Mouse (Mus musculus): ENCODE results near the gene Popdc2. TPM values are rescaled to one million over a fixed set of nuclear protein-coding genes. Genes with fewer than 3 reads are reported as not detected.
A peak's percentile ranks its signal among the peaks of the same experiment; 100 is the strongest.

The Popdc2 gene
- polyA plus RNA-seq, 1 experiment from 2014 or later: 350 TPM

DNA sequence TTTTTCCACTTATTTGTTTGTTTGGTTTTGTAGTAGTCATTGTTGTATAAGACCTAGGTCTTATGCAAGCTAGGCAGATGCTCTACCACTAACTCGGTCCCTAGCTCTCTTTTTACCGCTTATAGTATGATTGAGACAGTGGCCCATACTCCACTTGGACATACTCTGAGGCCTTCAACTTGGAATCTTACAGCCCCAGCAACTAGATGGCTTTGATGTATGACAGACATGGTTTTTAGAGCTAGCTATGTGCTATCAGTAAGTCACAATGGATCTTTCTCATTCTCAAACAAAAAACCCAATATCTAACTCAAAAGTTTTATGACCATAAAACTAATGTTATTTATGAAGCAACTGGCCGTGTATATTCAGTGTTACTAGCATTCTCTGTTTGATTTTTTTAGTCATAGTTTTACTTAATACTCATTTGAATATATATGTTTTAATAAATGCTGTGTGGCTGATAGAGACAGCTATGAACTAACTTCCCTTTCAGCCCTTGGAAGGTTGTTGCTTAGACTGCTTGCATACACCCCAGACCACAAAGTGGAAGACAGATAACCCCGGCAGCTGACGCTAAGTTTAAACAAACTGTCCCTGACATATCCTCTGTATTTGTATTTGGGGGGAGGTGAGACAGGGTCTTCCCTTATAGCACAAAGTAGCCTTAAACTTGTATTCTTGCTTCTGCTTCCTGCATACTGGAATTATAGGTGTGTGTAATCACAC is 7.7 kb upstream of the Popdc2 start:
- Histone ChIP-seq H3K9me3 (replicated peaks) (no peaks in the 10 kb centered on the region), H3K4me3 (no peak overlapping the region), H3K36me3 (peaks cover 4% of the 10 kb centered on the region), H3K27ac (peak overlapping the region; percentile 38; the same call in 1 of the 2 replicates), H3K27me3 (no peaks in the 10 kb centered on the region), H3K9ac (no peak overlapping the region), H3K4me2 (no peak overlapping the region), H3K4me1 (replicated peaks) (peaks cover 38% of the 10 kb centered on the region)
- 55% methylated on average over 5 of the region's 5 CpGs for WGBS
- no peak for ATAC-seq (replicated peaks; ENCODE audit: insufficient number of reproducible peaks, insufficient read depth, low FRiP score, low read depth)

DNA sequence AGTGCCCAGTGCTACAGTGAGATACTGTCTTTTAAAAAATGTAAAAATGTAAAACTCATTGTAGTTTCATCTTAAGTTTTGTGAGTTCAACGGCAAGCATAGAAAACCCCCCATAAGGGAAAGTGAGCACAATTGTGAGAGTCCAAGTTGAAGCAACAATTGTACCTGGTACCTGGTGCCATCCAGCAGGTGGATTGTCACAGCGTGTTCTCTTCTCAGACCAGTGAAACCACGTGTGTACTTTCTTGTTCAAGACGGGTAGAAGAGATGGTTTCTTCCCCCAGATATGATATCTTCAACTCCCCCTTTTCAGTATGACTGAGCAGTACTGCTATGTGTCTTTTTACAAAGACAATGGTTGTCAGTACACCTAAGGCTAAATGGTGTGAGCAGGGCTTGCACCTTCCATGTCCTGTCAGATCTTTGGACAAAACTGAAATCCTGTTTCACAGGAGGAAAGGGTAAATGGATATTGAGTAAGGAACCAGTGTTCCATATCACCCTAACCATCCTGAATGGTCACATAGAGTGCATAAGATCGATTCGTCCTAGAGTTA is 3.7 kb upstream of the Popdc2 start:
- WGBS: 86% methylated on average over 6 of the region's 6 CpGs
- Histone ChIP-seq H3K4me2 (no peak overlapping the region), H3K36me3 (peaks cover 3% of the 10 kb centered on the region; the same call in 1 of the 2 replicates), H3K9ac (no peak overlapping the region), H3K9me3 (replicated peaks) (no peaks in the 10 kb centered on the region), H3K4me1 (replicated peaks) (peaks cover 46% of the 10 kb centered on the region), H3K27ac (no peak overlapping the region), H3K27me3 (no peaks in the 10 kb centered on the region), H3K4me3 (no peak overlapping the region)
- ATAC-seq (replicated peaks; ENCODE audit: insufficient number of reproducible peaks, insufficient read depth, low FRiP score, low read depth): no peak

DNA sequence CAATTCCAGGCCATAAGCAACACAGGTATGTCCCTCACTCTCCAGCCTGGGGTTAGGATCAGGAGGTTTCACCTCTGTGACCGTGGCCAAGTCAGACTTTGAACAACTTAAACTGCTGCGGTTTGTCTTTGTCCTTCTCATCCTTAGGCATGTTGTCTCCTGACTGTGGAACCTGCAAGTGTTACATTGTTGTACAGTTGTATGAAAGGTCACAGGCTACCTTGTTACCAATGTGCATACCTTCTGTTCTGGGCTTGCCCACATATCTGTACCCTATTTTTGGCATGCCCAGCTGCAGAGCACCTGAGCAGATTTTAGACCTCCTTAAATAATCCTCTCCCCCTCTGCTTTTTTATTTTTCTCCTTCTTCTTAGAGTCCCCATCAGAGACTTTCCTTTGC is 2.8 kb upstream of the Popdc2 start:
- Histone ChIP-seq H3K4me3 (no peak overlapping the region), H3K4me1 (replicated peaks) (peaks cover 39% of the 10 kb centered on the region)
- 85% methylated on average over 2 of the region's 2 CpGs for WGBS

GRCm38 (mm10) chr16:38359857-38360256 is 2.2 kb upstream of the Popdc2 start:
- H3K36me3 ChIP-seq: 0 out of 2 replicates have a peak, but pooled peaks cover 3% of the 10 kb centered on the region
- peaks cover 35% of the 10 kb centered on the region for H3K4me1 ChIP-seq (replicated peaks)
- no peak for ATAC-seq (replicated peaks; ENCODE audit: insufficient number of reproducible peaks, insufficient read depth, low FRiP score, low read depth)
- no peak overlapping the region for H3K9ac ChIP-seq
- no peak overlapping the region for H3K4me3 ChIP-seq
- no peak overlapping the region for H3K4me2 ChIP-seq
- no peaks in the 10 kb centered on the region for H3K27me3 ChIP-seq
- H3K27ac ChIP-seq: 0 out of 2 replicates have a peak overlapping the region, but pooled peaks have one; percentile 98
- H3K9me3 ChIP-seq (replicated peaks): no peaks in the 10 kb centered on the region
- 44% methylated on average over 3 of the region's 3 CpGs for WGBS

More for the DNA sequence above, 2.8 kb upstream of the Popdc2 start:
- Histone ChIP-seq H3K36me3 (0 out of 2 replicates have a peak, but pooled peaks cover 3% of the 10 kb centered on the region), H3K27me3 (no peaks in the 10 kb centered on the region), H3K4me2 (no peak overlapping the region), H3K9me3 (replicated peaks) (no peaks in the 10 kb centered on the region), H3K9ac (no peak overlapping the region), H3K27ac (0 out of 2 replicates have a peak overlapping the region, but pooled peaks have one; percentile 24)
- no peak for ATAC-seq (replicated peaks; ENCODE audit: insufficient number of reproducible peaks, insufficient read depth, low FRiP score, low read depth)

- H3K4me3 ChIP-seq: no peak overlapping the region
- 0 out of 2 replicates have a peak overlapping the region, but pooled peaks have one; percentile 13 for H3K9ac ChIP-seq
- ATAC-seq (replicated peaks; ENCODE audit: insufficient number of reproducible peaks, insufficient read depth, low FRiP score, low read depth): no peak
- H3K9me3 ChIP-seq (replicated peaks): no peaks in the 10 kb centered on the region
- H3K36me3 ChIP-seq: 0 out of 2 replicates have a peak, but pooled peaks cover 3% of the 10 kb centered on the region
- H3K4me2 ChIP-seq: peak overlapping the region; percentile 12; the same call in 1 of the 2 replicates
- 35% methylated on average over 2 of the region's 2 CpGs for WGBS
- H3K4me1 ChIP-seq (replicated peaks): peaks cover 35% of the 10 kb centered on the region
- peak overlapping the region; percentile 98 for H3K27ac ChIP-seq
- H3K27me3 ChIP-seq: no peaks in the 10 kb centered on the region
Measured at GRCm38 (mm10) chr16:38360317-38360716, 1.7 kb upstream of the Popdc2 start.

DNA sequence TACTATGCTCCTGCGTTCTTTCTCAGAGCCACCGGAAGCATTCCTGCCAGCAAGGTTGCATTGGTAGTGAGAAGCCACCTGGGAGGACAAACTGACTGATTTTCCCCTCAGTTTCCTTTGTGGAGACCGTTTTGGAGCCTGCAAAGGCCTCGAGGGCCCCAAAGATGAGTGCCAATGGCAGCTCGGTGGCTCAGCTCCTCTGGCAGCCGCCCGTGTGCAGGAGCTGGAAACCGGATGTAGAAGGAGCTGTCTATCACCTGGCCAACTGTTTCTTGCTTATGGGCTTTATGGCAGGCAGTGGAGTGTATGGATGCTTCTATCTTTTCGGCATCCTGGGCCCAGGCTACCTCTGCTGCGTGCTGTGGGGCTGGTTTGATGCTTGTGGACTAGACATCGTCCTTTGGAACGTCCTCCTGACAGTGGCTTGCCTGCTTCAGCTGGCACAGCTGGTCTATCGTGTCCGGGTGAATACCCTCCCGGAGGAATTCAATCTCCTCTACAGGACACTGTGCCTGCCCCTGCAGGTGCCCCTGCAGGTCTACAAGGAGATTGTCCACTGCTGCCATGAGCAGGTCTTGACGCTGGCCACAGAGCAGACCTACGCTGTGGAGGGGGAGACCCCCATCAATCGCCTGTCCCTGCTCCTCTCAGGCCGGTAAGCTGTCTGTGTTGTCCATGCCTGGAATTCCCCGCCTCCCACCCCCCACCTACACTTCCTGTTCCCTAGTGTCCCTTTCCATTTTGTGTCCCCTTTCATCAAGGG is 665 bp downstream of the Popdc2 start:
- peak overlapping the region; percentile 77 for H3K9ac ChIP-seq
- no peaks in the 10 kb centered on the region for H3K27me3 ChIP-seq
- H3K4me2 ChIP-seq: peak overlapping the region; percentile 60
- peak overlapping the region; percentile 98 for H3K27ac ChIP-seq
- 0 out of 2 replicates have a peak, but pooled peaks have one; percentile 10 for ATAC-seq (replicated peaks; ENCODE audit: insufficient number of reproducible peaks, insufficient read depth, low FRiP score, low read depth)
- WGBS: 22% methylated on average over 20 of the region's 20 CpGs
- no peaks in the 10 kb centered on the region for H3K36me3 ChIP-seq
- peak overlapping the region; percentile 65 for H3K4me3 ChIP-seq
- no peaks in the 10 kb centered on the region for H3K9me3 ChIP-seq (replicated peaks)
- peaks cover 31% of the 10 kb centered on the region for H3K4me1 ChIP-seq (replicated peaks)

DNA sequence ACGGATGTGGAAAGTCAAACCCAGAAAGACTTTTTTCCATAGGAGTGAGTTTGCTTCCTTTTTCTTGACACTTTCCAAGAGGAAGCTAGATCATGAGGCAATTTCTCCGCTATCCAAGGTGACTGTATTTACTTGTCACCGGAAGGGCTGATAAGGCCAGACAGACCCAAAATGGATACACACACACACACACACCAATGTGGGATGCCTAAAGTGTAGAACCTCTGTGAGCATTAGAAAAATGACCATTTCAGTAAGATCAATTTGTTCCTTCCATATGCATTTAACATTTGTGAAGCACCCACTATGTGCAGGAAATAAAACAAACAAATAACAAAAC is 1.2 kb downstream of the Popdc2 start:
- ATAC-seq (replicated peaks; ENCODE audit: insufficient number of reproducible peaks, insufficient read depth, low FRiP score, low read depth): no peak
- Histone ChIP-seq H3K9ac (peak overlapping the region; percentile 77), H3K36me3 (no peaks in the 10 kb centered on the region), H3K4me3 (peak overlapping the region; percentile 65), H3K27me3 (no peaks in the 10 kb centered on the region), H3K27ac (peak overlapping the region; percentile 98), H3K4me1 (replicated peaks) (peaks cover 32% of the 10 kb centered on the region), H3K9me3 (replicated peaks) (no peaks in the 10 kb centered on the region), H3K4me2 (peak overlapping the region; percentile 60)
- 14% methylated on average over 3 of the region's 3 CpGs for WGBS

DNA sequence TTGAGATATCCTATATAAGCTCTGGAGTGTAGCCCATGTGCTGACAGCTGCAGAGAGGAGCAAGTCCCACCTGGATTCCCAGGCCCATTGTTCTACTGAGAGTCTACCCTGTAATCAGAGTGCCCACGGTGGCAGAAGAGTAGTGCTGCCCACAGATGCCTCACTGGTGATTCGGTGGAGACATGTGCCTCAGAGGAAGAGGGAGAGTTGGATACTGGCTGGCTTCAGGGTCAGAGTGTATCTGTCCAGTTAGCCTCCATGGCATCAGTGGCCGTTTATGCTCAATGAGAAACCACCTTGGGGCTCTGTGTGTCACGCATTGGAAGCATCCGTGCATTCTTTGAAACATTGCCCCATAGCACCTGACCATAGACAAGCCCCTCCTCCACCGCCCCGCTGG is 1.6 kb downstream of the Popdc2 start:
- H3K27ac ChIP-seq: peak overlapping the region; percentile 98
- WGBS: 23% methylated on average over 7 of the region's 7 CpGs
- peaks cover 4% of the 10 kb centered on the region; the same call in 1 of the 2 replicates for H3K36me3 ChIP-seq
- no peak for ATAC-seq (replicated peaks; ENCODE audit: insufficient number of reproducible peaks, insufficient read depth, low FRiP score, low read depth)
- H3K4me3 ChIP-seq: peak overlapping the region; percentile 65
- H3K27me3 ChIP-seq: no peaks in the 10 kb centered on the region
- H3K9ac ChIP-seq: peak overlapping the region; percentile 77
- peak overlapping the region; percentile 60 for H3K4me2 ChIP-seq
- no peaks in the 10 kb centered on the region for H3K9me3 ChIP-seq (replicated peaks)
- H3K4me1 ChIP-seq (replicated peaks): peaks cover 36% of the 10 kb centered on the region

GRCm38 (mm10) chr16:38365390-38365789 is 3.4 kb downstream of the Popdc2 start:
- WGBS: 49% methylated on average over 10 of the region's 10 CpGs
- ATAC-seq (replicated peaks; ENCODE audit: insufficient number of reproducible peaks, insufficient read depth, low FRiP score, low read depth): no peak
- Histone ChIP-seq H3K4me2 (peak overlapping the region; percentile 60), H3K9me3 (replicated peaks) (no peaks in the 10 kb centered on the region), H3K4me3 (peak overlapping the region; percentile 65), H3K27ac (peak overlapping the region; percentile 98), H3K36me3 (peaks cover 9% of the 10 kb centered on the region), H3K4me1 (replicated peaks) (peaks cover 42% of the 10 kb centered on the region), H3K27me3 (no peaks in the 10 kb centered on the region), H3K9ac (peak overlapping the region; percentile 77)

DNA sequence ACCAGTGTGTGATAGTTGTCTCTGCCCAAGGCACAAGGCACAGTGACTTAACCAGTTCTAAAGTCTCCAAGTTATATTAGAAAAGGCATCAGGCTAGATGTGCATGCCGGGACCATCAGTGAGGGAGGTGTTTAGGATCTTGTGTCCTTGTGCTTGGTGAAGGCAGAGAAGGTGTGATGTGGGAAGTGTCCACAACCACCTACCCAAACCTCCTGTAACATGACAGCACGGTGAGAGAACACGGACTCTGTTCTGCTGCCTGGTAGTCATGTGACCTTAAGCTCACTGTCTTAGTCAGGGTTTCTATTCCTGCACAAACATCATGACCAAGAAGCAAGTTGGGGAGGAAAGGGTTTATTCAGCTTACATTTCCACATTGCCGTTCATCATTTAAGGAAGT is 4.2 kb downstream of the Popdc2 start:
- WGBS: 39% methylated on average over 4 of the region's 4 CpGs
- H3K9me3 ChIP-seq (replicated peaks): no peaks in the 10 kb centered on the region
- peak overlapping the region; percentile 77 for H3K9ac ChIP-seq
- H3K36me3 ChIP-seq: peaks cover 9% of the 10 kb centered on the region
- H3K4me3 ChIP-seq: peak overlapping the region; percentile 65
- peaks cover 42% of the 10 kb centered on the region for H3K4me1 ChIP-seq (replicated peaks)
- H3K27ac ChIP-seq: peak overlapping the region; percentile 98
- H3K27me3 ChIP-seq: no peaks in the 10 kb centered on the region
- H3K4me2 ChIP-seq: peak overlapping the region; percentile 60
- no peak for ATAC-seq (replicated peaks; ENCODE audit: insufficient number of reproducible peaks, insufficient read depth, low FRiP score, low read depth)

DNA sequence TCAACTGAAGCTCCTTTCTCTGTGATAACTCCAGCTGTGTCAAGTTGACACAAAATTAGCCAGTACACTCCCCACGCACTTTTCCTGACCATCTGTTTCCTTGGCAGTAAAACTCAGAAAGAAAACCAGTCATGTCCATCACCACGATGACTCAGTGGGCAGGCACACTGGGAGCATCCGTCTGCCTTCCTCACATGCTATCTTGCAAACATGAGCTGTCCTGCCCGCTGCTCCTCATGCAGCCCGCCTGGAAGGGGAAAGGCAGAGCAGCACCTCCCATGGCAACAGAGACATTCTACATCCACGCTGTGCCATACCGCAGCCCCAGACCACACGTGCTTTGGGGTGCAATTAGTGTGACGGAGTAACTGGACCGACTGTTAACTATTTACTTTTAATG is 6.3 kb downstream of the Popdc2 start:
- ATAC-seq (replicated peaks; ENCODE audit: insufficient number of reproducible peaks, insufficient read depth, low FRiP score, low read depth): no peak
- Histone ChIP-seq H3K4me2 (peak overlapping the region; percentile 59), H3K27ac (peak overlapping the region; percentile 55; the same call in 1 of the 2 replicates), H3K36me3 (peaks cover 17% of the 10 kb centered on the region), H3K4me3 (peak overlapping the region; percentile 31), H3K4me1 (replicated peaks) (peaks cover 45% of the 10 kb centered on the region), H3K27me3 (no peaks in the 10 kb centered on the region), H3K9me3 (replicated peaks) (no peaks in the 10 kb centered on the region), H3K9ac (peak overlapping the region; percentile 43; the same call in 1 of the 2 replicates)
- WGBS: 23% methylated on average over 10 of the region's 10 CpGs

Data from heart, embryonic 15.5 days (tissue).